Mouse (Mus musculus) testis, adult 2 months (tissue): ENCODE results near the gene Gm45717.

Source experiments
- CTCF ChIP-seq: fragments of 200-500 bp; IDR thresholded peaks from 2 replicates; pipeline ENCODE4 v1.5.1; 2012; ENCODE audit warnings: low read depth, mild to moderate bottlenecking, inconsistent platforms, low read length, moderate library complexity; ENCODE audit not compliant: control insufficient read depth, insufficient read depth, insufficient replicate concordance
- POLR2A ChIP-seq: fragments of 200-500 bp; IDR thresholded peaks from 2 replicates; pipeline ENCODE4 v1.6.1; 2012; ENCODE audit warnings: low read depth, mild to moderate bottlenecking, inconsistent platforms, low read length, moderate library complexity; ENCODE audit not compliant: control insufficient read depth

DNA sequence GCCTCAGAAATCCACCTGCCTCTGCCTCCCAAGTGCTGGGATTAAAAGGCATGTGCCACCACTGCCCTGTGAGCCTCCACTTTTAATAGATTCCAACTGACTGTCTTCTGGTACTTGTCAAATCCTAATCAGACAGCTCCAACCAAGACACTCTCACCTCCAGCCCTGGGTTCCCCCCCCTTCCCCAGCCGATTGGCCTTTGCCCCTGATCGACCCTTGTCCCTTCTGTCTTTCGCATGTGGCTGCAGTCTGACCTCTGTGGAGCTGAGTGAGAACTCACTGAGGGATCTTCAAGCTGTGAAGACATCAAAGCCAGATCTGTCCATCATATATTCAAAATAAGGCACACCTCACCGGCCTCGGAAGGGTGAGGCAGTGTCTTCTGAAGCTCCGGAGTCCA is 28.6 kb downstream of the Gm45717 start:
- TF ChIP-seq POLR2A (no peak), CTCF (no peak)
